ENCODE assay signal across 15 mouse cellular contexts in genomic region chr6:22716144-22716856, GRCm38 (mm10).
DNase-seq lines count a peak whose midpoint lies in the region; ATAC-seq lines count a peak whose summit lies in the region.
"Had no signal": no experiment of that assay in that cellular context is flagged by ENCODE, and none has a peak within 500 bp of the region (broad histone marks: within the 10 kb centered on the region; RNA-seq: fewer than 3 reads in every experiment).

No protein-coding gene starts in this region.

- WGBS in forebrain, embryonic 11.5 days: 44% methylated on average over 7 of the region's 7 CpGs
- 34% methylated on average over 7 of the region's 7 CpGs for WGBS in hindbrain, embryonic 15.5 days

- no peaks in the 10 kb centered on the region for H3K36me3 ChIP-seq in forebrain, embryonic 11.5 days (ENCODE audit: control insufficient read depth, insufficient read depth, low read length)
- H3K36me3 ChIP-seq in hindbrain, embryonic 15.5 days: no peaks in the 10 kb centered on the region
- H3K36me3 ChIP-seq: heart, embryonic 15.5 days; liver, embryonic 12.5 days had no signal

- H3K4me3 ChIP-seq in forebrain, embryonic 11.5 days (ENCODE audit: low read depth, low read length): no peak overlapping the region
- H3K4me3 ChIP-seq in hindbrain, embryonic 15.5 days: no peak overlapping the region
- H3K4me3 ChIP-seq: heart, embryonic 15.5 days; liver, embryonic 12.5 days had no signal

- H3K9ac ChIP-seq in forebrain, embryonic 11.5 days (ENCODE audit: low read length): no peak overlapping the region
- no peak overlapping the region for H3K9ac ChIP-seq in hindbrain, embryonic 15.5 days
- H3K9ac ChIP-seq: heart, embryonic 15.5 days; liver, embryonic 12.5 days had no signal

- H3K9me3 ChIP-seq in forebrain, embryonic 11.5 days (ENCODE audit: control insufficient read depth, low read length): no peaks in the 10 kb centered on the region
- H3K9me3 ChIP-seq in hindbrain, embryonic 15.5 days: no peaks in the 10 kb centered on the region
- H3K9me3 ChIP-seq: heart, embryonic 15.5 days; liver, embryonic 12.5 days had no signal

- no peak overlapping the region for H3K27ac ChIP-seq in forebrain, embryonic 11.5 days (ENCODE audit: low read depth, low read length)
- H3K27ac ChIP-seq in hindbrain, embryonic 15.5 days (replicated peaks): peak overlapping the region; percentile 56
- H3K27ac ChIP-seq: heart, embryonic 15.5 days; kidney, postnatal 0 days; liver, embryonic 12.5 days had no signal

- no peak overlapping the region for H3K4me2 ChIP-seq in forebrain, embryonic 11.5 days (ENCODE audit: low read depth, low read length, severe bottlenecking)
- no peak overlapping the region for H3K4me2 ChIP-seq in hindbrain, embryonic 15.5 days
- H3K4me2 ChIP-seq: heart, embryonic 15.5 days; liver, embryonic 12.5 days had no signal

- ATAC-seq in forebrain, embryonic 11.5 days (replicated peaks; ENCODE audit: low FRiP score): 0 out of 2 replicates have a peak, but pooled peaks have one; percentile 64
- ATAC-seq in hindbrain, embryonic 15.5 days (ENCODE audit: low FRiP score, low read depth): peak; percentile 88
- ATAC-seq: inflammation-experienced regulatory T-cells, adult 6 months; liver, embryonic 12.5 days; lung, postnatal 0 days had no signal

- intact Hi-C loops in gastrocnemius, postnatal 36 days (cut with DNase I): no loop called here

- no peaks in the 10 kb centered on the region for H3K27me3 ChIP-seq in forebrain, embryonic 11.5 days (ENCODE audit: control insufficient read depth, insufficient read depth, low read length)
- H3K27me3 ChIP-seq in hindbrain, embryonic 15.5 days: no peaks in the 10 kb centered on the region
- H3K27me3 ChIP-seq: heart, embryonic 15.5 days; liver, embryonic 12.5 days had no signal

- H3K4me1 ChIP-seq in forebrain, embryonic 11.5 days (replicated peaks; ENCODE audit: control insufficient read depth, insufficient read depth, low read length): no peaks in the 10 kb centered on the region; the same call in 1 of the 2 replicates
- H3K4me1 ChIP-seq in hindbrain, embryonic 15.5 days (replicated peaks): peaks cover 15% of the 10 kb centered on the region
- H3K4me1 ChIP-seq: liver, embryonic 12.5 days had no signal

- DNase-seq in layer of hippocampus, postnatal 14 days (ENCODE audit: low spot score in 2 of 2): peak; percentile 6 to 12
- no peak for DNase-seq in layer of hippocampus, postnatal 25 days (ENCODE audit: extremely low spot score in 1 of 2, low spot score in 1 of 2)
- DNase-seq in forebrain, embryonic 11.5 days (ENCODE audit: low spot score): no peak
- DNase-seq in telencephalon, adult 2 months (ENCODE audit: low read depth, low spot score): peak; percentile 27
- DNase-seq in urinary bladder, postnatal 25 days (ENCODE audit: low spot score): no peak
- DNase-seq in gastrocnemius, postnatal 36 days: no peak
- DNase-seq: adrenal gland, postnatal 25 days; cerebellum, adult 11-12 months; left cerebral cortex, postnatal 4 days had no signal

Comparison
In these comparisons a context has a peak if more than half of its experiments do, and no peak if none do; other contexts are left out.
1. DNase-seq: peak in layer of hippocampus, postnatal 14 days (2 of 2) and telencephalon, adult 2 months (single experiment); none in layer of hippocampus, postnatal 25 days (0 of 2), forebrain, embryonic 11.5 days (single experiment), urinary bladder, postnatal 25 days (single experiment) and gastrocnemius, postnatal 36 days (0 of 2).